Mouse (Mus musculus): ENCODE data around the gene Hist1h2bf. TPM values are rescaled to one million over a fixed set of nuclear protein-coding genes. Genes with fewer than 3 reads are reported as not detected.
"Not testable (repeated sequence)": the region's sequence is repeated elsewhere in the genome, so short reads cannot be mapped to it uniquely, and the experiment has no call there.

The Hist1h2bf gene
- total RNA-seq, 2 experiments from 2014 or later: 44.2 to 62.6 TPM

- DNase-seq (ENCODE audit: low spot score in 2 of 2): no peak
Observed at GRCm38 (mm10) chr13:23591206-23591605, 17.2 kb upstream of the Hist1h2bf start.

DNA sequence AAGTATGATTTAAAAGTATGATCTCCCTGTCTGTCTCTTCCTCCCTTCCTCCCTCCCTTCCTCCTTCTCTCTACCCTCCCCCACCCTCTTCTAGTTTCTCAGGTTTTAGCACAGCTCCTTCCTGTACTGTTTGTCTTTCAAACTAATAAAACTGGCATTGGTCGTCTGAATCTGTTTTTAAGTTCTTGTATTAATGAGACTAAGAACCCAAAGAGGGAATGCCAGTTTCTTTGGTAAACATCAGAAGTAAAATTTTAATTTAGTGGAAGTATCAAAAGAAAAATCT lies 12.9 kb upstream of the Hist1h2bf start:
- no peak for DNase-seq (ENCODE audit: low spot score in 2 of 2)

- DNase-seq (ENCODE audit: low spot score in 2 of 2): no peak
Observed at GRCm38 (mm10) chr13:23586099-23586939, 12.3 kb upstream of the Hist1h2bf start.

- DNase-seq (ENCODE audit: low spot score in 2 of 2): peak; percentile 56 to 70
Observed at GRCm38 (mm10) chr13:23585442-23586098, 11.6 kb upstream of the Hist1h2bf start.

DNA sequence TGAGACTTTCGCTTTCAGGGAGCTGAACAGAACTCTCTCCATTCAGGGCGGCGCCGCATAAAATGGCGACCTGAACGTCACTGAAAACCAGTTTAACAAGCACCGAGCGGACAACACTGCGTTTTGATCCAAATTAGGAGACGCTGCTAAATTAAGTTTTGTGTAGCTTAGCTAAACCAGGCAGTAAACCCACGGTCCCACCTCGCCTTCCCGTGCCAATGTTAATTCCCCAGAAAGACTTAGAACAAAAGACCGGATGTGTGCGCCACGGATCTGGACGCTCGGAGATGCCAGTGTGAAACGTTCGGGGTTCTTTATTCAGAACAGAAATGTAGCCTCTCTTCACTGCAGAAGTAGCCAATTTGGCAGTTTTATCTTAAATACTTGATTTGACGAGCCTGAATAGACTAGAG lies 11.0 kb upstream of the Hist1h2bf start:
- DNase-seq (ENCODE audit: low spot score in 2 of 2): peak; percentile 67 to 70

DNA sequence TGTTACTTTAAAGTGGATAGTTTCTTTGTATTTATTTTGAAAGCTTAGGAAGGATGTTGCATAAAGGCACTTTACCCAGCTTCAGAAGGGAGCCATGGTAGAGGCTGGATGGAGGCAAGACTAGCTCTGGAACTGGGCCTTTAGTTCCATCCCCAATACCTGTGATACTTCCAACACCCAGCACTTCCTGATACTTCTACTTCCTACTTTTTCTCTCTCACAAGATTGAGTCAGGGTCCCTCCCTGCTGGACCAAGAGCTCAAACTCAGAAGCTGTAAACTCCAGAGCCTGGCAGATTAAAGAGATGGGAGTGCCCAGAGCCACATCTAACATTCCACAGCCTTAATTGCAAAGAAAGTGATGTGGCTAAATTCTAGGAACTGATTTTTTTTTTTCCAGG lies 10.3 kb upstream of the Hist1h2bf start:
- no peak for DNase-seq (ENCODE audit: low spot score in 2 of 2)

DNA sequence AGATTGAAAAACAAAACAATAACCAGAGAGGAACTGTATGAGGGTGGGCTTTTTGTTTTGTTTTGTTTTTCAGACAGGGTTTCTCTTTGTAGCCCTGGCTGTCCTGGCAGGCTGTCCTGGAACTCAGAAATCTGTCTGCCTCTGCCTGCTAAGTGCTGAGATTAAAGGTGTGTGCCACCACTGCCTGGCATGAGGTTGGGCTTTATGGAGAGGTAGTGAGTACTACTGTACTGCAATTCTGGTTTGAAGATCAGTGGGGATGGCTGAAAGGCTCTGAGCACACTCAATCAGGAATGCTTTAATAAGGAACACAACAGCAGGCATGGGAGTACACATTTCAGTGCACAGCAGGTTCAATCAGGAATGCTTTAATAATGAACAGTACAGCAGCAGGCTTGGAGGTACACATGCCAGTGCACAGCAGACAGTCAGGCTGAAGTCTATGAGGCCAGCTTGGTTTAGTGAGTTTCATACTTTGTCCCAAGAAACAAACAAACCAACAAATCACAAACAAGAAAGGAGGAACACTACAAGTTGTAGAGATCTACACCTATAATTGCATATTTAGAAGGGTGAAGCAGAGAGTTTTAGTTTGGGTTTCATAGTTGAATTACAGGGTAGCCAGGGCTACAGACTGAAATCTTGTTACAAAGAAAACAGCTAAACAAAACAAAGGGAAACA lies 9.5 kb upstream of the Hist1h2bf start:
- DNase-seq (ENCODE audit: low spot score in 2 of 2): no peak

DNA sequence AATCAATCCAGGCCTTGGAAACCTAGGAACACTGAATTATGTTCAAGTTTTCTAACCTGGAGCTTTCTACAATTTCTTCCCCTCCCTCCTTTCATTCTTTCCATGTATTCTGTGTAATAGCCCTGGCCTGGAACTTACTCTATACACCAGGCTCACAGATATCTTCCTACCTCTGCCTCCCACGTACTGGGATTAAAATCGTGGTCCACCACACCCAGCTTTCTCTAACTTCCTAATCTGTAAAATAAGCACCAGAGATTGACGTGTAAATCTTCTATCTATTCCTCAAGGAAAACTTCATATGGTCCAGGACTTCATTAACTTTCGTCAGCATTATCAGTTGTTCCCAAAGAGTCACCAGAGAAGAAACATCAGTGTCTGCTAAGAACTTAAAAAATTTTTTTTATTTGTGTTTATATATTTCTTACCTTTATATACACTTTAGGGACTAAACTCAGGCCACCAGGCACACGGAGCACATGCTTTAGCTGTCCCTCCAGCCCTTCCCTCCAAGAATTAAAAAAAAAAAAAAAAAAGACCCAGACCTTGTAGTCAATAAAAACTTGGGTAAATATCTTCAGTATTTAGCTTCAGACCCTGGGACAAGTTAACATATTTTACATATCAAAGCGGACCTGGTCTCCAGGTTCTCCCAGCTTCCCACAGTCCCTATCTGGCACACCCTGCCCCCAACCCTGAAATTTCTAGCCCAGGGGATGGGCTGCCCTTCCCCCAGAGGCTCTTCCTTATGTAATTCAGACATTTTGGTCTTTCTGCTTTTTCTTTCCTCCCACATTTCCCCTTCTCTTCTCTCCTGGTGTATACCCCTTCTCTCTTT lies 8.4 kb upstream of the Hist1h2bf start:
- DNase-seq (ENCODE audit: low spot score in 2 of 2): no peak

GRCm38 (mm10) chr13:23581408-23582218 lies 7.6 kb upstream of the Hist1h2bf start, which contains the start of gene Hist1h4d:
TSS of gene Hist1h4d (plus strand) at chr13:23581598.
- DNase-seq (ENCODE audit: low spot score in 2 of 2): peak; percentile 97 to 98

GRCm38 (mm10) chr13:23577835-23578234 lies 3.8 kb upstream of the Hist1h2bf start:
- no peak for DNase-seq (ENCODE audit: low spot score in 2 of 2)

GRCm38 (mm10) chr13:23576906-23577639 lies 3.1 kb upstream of the Hist1h2bf start:
- no peak for DNase-seq (ENCODE audit: low spot score in 2 of 2)

DNA sequence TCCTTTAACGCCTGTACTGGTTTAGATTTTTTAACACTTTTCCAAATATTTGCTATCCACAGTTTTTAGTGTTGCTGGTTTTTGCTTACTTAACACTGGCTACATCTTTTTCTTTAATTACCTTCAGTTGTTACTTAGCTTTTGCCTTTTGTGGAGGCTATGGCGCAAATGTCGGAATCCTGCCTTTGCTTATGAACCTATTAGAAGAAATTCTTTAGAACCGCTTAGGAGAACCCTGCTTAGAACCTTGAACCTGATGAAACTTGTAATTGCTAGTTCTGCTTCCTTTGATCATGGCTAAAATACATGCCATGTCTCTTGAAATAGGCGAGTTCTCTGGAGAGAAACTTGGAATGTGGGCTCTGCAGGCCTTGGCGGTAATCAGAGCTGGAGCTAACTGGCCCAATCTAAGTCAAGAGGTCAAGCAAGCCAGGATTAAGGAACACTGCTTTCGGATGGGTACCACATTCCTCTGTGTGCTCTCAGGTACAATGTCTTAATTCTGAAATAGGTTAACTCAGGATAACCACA lies 2.4 kb upstream of the Hist1h2bf start:
- no peak for DNase-seq (ENCODE audit: low spot score in 2 of 2)

DNA sequence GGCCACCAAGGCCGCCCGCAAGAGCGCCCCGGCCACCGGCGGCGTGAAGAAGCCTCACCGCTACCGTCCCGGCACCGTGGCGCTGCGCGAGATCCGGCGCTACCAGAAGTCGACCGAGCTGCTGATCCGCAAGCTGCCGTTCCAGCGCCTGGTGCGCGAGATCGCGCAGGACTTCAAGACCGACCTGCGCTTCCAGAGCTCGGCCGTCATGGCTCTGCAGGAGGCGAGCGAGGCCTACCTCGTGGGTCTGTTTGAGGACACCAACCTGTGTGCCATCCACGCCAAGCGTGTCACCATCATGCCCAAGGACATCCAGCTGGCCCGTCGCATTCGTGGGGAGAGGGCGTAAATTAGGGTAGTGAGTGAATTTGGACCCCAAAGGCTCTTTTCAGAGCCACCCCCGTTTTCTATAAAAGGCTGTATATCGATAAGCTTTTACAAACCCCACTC lies 1.9 kb upstream of the Hist1h2bf start:
- not testable (repeated sequence) for DNase-seq (ENCODE audit: low spot score in 2 of 2)

DNA sequence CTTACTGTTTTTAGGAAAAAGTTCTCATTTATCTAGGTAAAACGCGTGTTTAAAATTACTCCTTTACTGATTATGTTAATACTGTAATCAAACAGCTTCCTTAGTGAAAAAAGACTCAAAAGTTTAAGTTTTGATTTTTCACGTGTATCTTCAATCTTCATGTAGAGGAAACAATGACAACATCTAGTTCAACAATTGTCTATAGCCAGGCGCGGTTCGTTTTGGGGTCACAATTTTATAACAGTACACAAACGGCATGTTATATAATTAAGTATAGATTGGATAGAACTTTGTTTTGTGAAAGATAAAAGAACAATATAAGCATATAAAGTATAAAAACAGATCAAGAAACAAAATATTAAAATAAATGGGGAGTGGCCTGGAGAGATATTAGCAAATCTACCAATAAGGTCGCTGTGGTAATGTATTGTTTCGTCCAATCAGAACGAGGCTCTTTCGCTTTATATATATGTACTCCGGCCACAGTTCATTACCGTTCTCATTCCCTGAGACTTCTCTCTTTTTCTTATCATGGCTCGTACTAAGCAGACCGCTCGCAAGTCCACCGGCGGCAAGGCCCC lies 1.4 kb upstream of the Hist1h2bf start, which contains the start of gene Hist1h3d:
Hist1h3d (plus strand) TSS at position 493 of the 581 bp plus-strand sequence.
- DNase-seq (ENCODE audit: low spot score in 2 of 2): peak; percentile 36 to 55

DNA sequence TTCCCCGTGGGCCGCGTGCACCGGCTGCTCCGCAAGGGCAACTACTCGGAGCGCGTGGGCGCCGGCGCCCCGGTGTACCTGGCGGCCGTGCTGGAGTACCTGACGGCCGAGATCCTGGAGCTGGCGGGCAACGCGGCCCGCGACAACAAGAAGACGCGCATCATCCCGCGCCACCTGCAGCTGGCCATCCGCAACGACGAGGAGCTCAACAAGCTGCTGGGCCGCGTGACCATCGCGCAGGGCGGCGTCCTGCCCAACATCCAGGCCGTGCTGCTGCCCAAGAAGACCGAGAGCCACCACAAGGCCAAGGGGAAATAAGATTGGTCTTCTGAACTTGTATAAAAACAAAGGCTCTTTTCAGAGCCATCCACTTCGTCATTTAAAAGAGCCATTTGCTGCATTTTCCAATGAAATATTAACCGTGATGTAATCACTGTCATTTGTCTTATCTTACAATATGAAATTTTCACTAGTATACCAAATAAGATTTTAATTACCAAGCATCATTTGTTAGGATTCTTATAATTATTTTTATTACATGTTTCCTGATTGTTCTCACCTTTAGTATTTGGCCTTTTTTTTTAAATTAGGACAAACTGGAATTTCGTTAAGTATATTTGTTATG lies 662 bp upstream of the Hist1h2bf start:
- DNase-seq (ENCODE audit: low spot score in 2 of 2): not testable (repeated sequence)

DNA sequence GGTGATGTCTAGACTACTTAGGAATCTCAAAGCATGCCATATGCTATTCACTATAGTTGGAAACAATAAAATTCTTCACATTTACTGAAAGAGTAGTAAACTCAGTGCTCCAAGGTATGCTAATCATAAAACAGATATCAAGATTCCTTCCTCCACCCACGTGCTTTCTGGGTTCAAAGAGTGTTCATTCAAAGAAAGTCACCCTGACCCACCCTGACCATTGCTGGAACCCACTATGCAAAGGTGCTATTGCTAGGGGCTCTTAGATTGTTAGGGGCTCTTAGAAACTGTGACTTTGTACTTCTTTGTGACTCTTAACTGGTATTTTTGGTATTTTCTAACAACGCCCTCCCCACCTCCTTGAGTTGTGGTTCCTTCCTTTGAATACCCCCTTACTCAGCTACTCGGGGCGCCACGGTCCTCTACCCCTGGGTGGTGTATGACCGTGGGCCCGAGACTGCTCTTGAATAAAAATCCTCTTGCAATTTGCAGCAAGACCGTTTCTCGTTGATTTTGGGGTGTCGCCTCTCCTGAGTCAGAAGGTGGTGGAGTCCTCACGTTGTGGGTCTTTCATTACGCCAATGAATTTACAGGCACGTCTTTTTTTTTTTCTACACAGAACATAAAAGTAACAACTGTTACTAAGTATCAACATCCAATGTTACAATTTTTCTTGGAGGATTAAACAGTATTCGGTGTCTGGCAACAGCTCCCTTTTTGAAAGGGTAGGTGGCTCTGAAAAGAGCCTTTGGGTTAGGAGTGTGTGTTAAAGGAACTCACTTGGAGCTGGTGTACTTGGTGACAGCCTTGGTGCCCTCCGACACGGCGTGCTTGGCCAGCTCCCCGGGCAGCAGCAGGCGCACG lies 730 bp downstream of the Hist1h2bf start:
- DNase-seq (ENCODE audit: low spot score in 2 of 2): not testable (repeated sequence)
